Mouse (Mus musculus) limb, embryonic 14.5 days (tissue): ENCODE measurements around the gene Egln2. TPM values are rescaled to one million over a fixed set of nuclear protein-coding genes. Genes with fewer than 3 reads are reported as not detected.

Source experiments
- ATAC-seq: fragments of 200-750 bp; cut with Nextera tagmentation; 2 replicates; pipeline ENCODE4 v1.8.0; 2017; ENCODE audit warnings: low read depth, moderate number of reproducible peaks, moderate TSS enrichment; ENCODE audit not compliant: low FRiP score
- DNase-seq: peaks from one replicate; pipeline ENCODE4 v3.0.0-alpha.2; 2015; ENCODE audit warnings: low spot score
- H3K27ac ChIP-seq: fragments of 300-500 bp; sonication (generic); replicated peaks from 2 replicates; pipeline ENCODE4 v1.5.1; 2014; ENCODE audit warnings: low read depth, mild to moderate bottlenecking, low read length, moderate library complexity, mixed read lengths
- H3K27me3 ChIP-seq: fragments of 300-500 bp; sonication (generic); 2 replicates; pipeline ENCODE4 v1.6.1; 2014; ENCODE audit warnings: low read length, mixed read lengths; ENCODE audit not compliant: control insufficient read depth, insufficient read depth
- H3K36me3 ChIP-seq: fragments of 300-500 bp; sonication (generic); 2 replicates; pipeline ENCODE4 v1.6.1; 2014; ENCODE audit warnings: mild to moderate bottlenecking, low read length, moderate library complexity, mixed read lengths; ENCODE audit not compliant: control insufficient read depth, insufficient read depth
- H3K4me1 ChIP-seq: fragments of 300-500 bp; sonication (generic); 2 replicates; pipeline ENCODE4 v1.6.1; 2014; ENCODE audit warnings: antibody characterized with exemption, low read length, mixed read lengths; ENCODE audit not compliant: control insufficient read depth, insufficient read depth
- H3K4me2 ChIP-seq: fragments of 300-500 bp; sonication (generic); replicated peaks from 2 replicates; pipeline ENCODE4 v1.6.1; 2014; ENCODE audit warnings: low read depth, mild to moderate bottlenecking, low read length, moderate library complexity; ENCODE audit not compliant: severe bottlenecking
- H3K4me3 ChIP-seq: fragments of 300-500 bp; sonication (generic); replicated peaks from 2 replicates; pipeline ENCODE4 v1.5.1; 2014; ENCODE audit warnings: low read length
- H3K9ac ChIP-seq: fragments of 300-500 bp; sonication (generic); 2 replicates; pipeline ENCODE4 v1.6.1; 2014; ENCODE audit warnings: mild to moderate bottlenecking, low read depth, low read length, moderate library complexity; ENCODE audit not compliant: severe bottlenecking
- H3K9me3 ChIP-seq: fragments of 300-500 bp; sonication (generic); 2 replicates; pipeline ENCODE4 v1.6.1; 2016; ENCODE audit warnings: low read length; ENCODE audit not compliant: control insufficient read depth
- POLR2A ChIP-seq: fragments of 200-500 bp; IDR thresholded peaks from 2 replicates; pipeline ENCODE4 v1.8.0; 2012; ENCODE audit warnings: inconsistent platforms, mild to moderate bottlenecking, moderate library complexity, borderline replicate concordance; ENCODE audit not compliant: insufficient read depth, insufficient read length; ENCODE audit errors: extremely low read depth
- WGBS: fragments of 180-500 bp; shearing (Covaris S2); extraction: QIAGEN DNeasy Blood & Tissue Kit; methylation state at CpG from one replicate; pipeline ENCODE4 v1.1.7; 2014; 5-methylcytosine and 5-hydroxymethylcytosine counted together
- polyA plus RNA-seq, 2 experiments: library from polyadenylated mRNA; depleted of rRNA in 1 of 2; stranded (reverse) in 1 of 2; unstranded in 1 of 2; fragments of >200 nt; fragmentation: Nextera tagmentation in 1 of 2; extraction: Ambion mirVana in 1 of 2; gene quantifications; 2 replicates each; pipeline versions ENCODE4 v1.2.1 to v1.2.3; 2012 to 2014

Egln2 gene
- polyA plus RNA-seq, 2 experiments = 41.9 to 88.3 TPM

- Histone ChIP-seq H3K36me3 (peaks cover 52% of the 10 kb centered on the region), H3K27me3 (no peaks in the 10 kb centered on the region), H3K4me3 (peak overlapping the region; percentile 66), H3K4me1 (peaks cover 29% of the 10 kb centered on the region), H3K9ac (peak overlapping the region; percentile 86), H3K4me2 (peak overlapping the region; percentile 72), H3K9me3 (no peaks in the 10 kb centered on the region), H3K27ac (no peak overlapping the region)
- no peak for TF ChIP-seq POLR2A
- 74% methylated on average over 23 of the region's 23 CpGs for WGBS
- ATAC-seq = no peak
- no peak for DNase-seq
Measured at GRCm38 (mm10) chr7:27165007-27165655, 1.5 kb downstream of the Egln2 start.

DNA sequence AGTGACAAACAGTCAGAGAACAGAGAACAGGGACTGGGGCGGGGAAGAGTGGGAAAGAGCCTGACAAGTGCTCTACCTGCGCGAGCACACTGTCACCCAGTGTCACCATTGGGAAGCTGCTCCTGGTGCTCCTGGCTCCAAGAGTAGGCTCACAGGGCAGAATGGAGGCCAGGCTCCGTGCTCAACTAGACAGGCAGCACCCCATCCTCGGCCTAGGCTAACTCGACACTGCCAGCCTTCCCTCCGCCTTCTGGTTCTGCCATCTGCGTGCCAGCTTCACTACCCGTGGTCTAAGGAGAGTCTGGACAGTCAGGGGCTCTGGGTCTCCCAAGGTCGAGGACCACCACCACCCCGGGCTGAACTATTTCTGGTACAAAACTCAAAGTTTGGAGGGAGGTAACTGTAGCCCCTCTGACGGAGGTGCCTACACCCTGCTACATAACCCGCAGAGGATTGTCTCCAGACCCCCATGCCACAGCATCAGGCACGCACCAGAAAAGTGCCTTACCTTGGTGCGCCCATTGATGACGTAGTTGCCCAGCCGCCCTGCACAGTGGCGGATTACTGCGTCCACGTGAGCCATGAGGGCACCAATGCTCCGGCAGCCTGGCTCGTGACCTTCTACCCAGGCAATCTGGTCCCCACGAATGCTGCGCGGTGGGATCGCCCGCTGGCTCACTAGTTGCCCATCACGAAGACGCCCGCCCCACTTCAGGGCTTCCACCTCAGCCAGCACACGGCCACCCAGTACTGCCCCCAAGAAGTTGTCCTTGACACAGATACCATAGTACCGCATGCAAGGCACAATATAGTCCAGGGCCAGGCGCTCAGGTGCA is 2.3 kb downstream of the Egln2 start:
- DNase-seq (no peak), ATAC-seq (no peak)
- peaks cover 52% of the 10 kb centered on the region for H3K36me3 ChIP-seq
- no peak overlapping the region for H3K27ac ChIP-seq
- TF ChIP-seq POLR2A = no peak
- H3K9me3 ChIP-seq = no peaks in the 10 kb centered on the region
- peaks cover 29% of the 10 kb centered on the region for H3K4me1 ChIP-seq
- peak overlapping the region; percentile 72 for H3K4me2 ChIP-seq
- WGBS = 86% methylated on average over 32 of the region's 33 CpGs
- peak overlapping the region; percentile 66 for H3K4me3 ChIP-seq
- H3K9ac ChIP-seq = peak overlapping the region; percentile 86
- no peaks in the 10 kb centered on the region for H3K27me3 ChIP-seq

DNA sequence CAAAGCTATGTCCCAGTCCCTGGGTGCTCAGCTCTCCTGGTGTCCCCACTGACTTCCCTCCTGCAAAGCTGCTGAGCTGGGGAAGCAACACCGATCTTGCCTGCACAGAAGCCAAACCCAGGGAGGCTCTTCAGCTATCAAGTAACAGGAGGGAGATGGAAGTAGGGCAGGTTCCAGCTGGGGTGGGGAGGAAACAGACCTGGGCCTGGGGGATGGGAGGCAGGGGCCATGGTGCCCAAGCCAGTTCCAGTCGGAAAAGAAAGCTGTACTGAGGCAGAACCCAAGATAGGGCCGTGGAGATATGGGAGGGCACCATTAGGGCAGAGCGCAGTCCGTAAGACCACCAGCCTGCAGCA is 3.2 kb downstream of the Egln2 start:
- WGBS = 78% methylated on average over 5 of the region's 5 CpGs
- 0 out of 2 replicates have a peak overlapping the region, but pooled peaks have one; percentile 13 for H3K4me2 ChIP-seq
- DNase-seq (no peak), ATAC-seq (no peak)
- no peaks in the 10 kb centered on the region for H3K27me3 ChIP-seq
- H3K36me3 ChIP-seq = peaks cover 56% of the 10 kb centered on the region
- no peak overlapping the region for H3K4me3 ChIP-seq
- H3K9me3 ChIP-seq = no peaks in the 10 kb centered on the region
- H3K4me1 ChIP-seq = peaks cover 29% of the 10 kb centered on the region
- H3K9ac ChIP-seq = 0 out of 2 replicates have a peak overlapping the region, but pooled peaks have one; percentile 2
- H3K27ac ChIP-seq = no peak overlapping the region
- no peak for TF ChIP-seq POLR2A

DNA sequence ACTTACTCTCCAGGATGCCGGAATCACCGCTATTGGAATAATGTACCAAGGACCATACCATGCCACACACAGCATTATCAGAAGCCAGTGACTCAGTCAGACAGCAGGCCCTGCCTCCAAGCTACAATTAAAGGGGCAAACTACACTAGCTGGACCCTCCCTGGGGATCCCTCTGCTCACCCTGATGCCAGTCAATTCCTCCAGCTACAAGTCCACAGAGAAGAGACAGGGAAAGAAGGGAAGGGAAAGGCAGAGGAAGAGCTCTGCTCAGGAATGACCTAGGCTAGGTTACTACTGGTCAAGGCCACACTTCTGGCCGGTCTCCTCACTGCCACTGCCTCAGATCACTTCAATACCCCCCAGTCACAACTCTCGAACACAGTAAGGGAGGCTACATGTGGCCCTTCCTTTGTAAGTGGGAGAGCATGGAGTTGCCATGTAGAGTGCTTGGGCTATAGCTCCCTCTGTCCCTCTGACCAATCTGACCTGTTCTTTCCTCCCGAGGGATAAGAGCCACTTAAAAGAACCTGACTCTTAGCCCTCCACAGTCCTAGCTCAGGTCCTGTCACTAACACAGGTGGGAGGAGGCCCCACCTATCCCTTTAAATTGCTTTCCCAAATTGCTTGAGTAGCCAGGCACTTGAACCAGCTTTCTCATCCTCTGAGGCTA is 3.7 kb downstream of the Egln2 start:
- peaks cover 60% of the 10 kb centered on the region for H3K36me3 ChIP-seq

GRCm38 (mm10) chr7:27161744-27162143 is 4.9 kb downstream of the Egln2 start:
- WGBS = 79% methylated on average over 4 of the region's 4 CpGs
- H3K9ac ChIP-seq = no peak overlapping the region

More for the DNA sequence above, 3.7 kb downstream of the Egln2 start:
- no peak overlapping the region for H3K4me2 ChIP-seq
- no peak for TF ChIP-seq POLR2A
- WGBS = 81% methylated on average over 5 of the region's 5 CpGs
- no peak for ATAC-seq
- H3K9me3 ChIP-seq = no peaks in the 10 kb centered on the region
- H3K9ac ChIP-seq = 0 out of 2 replicates have a peak overlapping the region, but pooled peaks have one; percentile 2
- no peak for DNase-seq
- H3K4me3 ChIP-seq = no peak overlapping the region
- no peaks in the 10 kb centered on the region for H3K27me3 ChIP-seq
- H3K27ac ChIP-seq = no peak overlapping the region
- H3K4me1 ChIP-seq = peaks cover 29% of the 10 kb centered on the region

More at GRCm38 (mm10) chr7:27161744-27162143, 4.9 kb downstream of the Egln2 start:
- Histone ChIP-seq H3K4me1 (peaks cover 29% of the 10 kb centered on the region), H3K36me3 (peaks cover 68% of the 10 kb centered on the region), H3K4me2 (no peak overlapping the region), H3K27me3 (no peaks in the 10 kb centered on the region), H3K9me3 (no peaks in the 10 kb centered on the region), H3K27ac (no peak overlapping the region), H3K4me3 (no peak overlapping the region)
- TF ChIP-seq POLR2A = no peak
- no peak for ATAC-seq
- DNase-seq = no peak
